Mouse (Mus musculus) left cerebral cortex, postnatal 10 days (tissue): ENCODE results near the gene Grpel1. TPM values are rescaled to one million over a fixed set of nuclear protein-coding genes. Genes with fewer than 3 reads are reported as not detected.
A peak's percentile ranks its signal among the peaks of the same experiment; 100 is the strongest.

Experiments
- DNase-seq, 2 experiments: peaks; one replicate each; pipeline ENCODE4 v3.0.0; 2021 to 2022; ENCODE audit warnings: low spot score in 2 of 2, mixed read lengths in 1 of 2; ENCODE audit errors: extremely low spot score in 1 of 2
- intact Hi-C: fragments of 180-260 bp; cut with DNase I; formaldehyde crosslinking; loops from one replicate; pipeline ENCODE4 v1.15.1; 2025
- total RNA-seq, 2 experiments: library from RNA; stranded (reverse); gene quantifications; 2 replicates each; pipeline ENCODE4 v1.2.3; 2021

The Grpel1 gene
- 10 to 100 TPM; 21.8 to 22.6 TPM for total RNA-seq

DNA sequence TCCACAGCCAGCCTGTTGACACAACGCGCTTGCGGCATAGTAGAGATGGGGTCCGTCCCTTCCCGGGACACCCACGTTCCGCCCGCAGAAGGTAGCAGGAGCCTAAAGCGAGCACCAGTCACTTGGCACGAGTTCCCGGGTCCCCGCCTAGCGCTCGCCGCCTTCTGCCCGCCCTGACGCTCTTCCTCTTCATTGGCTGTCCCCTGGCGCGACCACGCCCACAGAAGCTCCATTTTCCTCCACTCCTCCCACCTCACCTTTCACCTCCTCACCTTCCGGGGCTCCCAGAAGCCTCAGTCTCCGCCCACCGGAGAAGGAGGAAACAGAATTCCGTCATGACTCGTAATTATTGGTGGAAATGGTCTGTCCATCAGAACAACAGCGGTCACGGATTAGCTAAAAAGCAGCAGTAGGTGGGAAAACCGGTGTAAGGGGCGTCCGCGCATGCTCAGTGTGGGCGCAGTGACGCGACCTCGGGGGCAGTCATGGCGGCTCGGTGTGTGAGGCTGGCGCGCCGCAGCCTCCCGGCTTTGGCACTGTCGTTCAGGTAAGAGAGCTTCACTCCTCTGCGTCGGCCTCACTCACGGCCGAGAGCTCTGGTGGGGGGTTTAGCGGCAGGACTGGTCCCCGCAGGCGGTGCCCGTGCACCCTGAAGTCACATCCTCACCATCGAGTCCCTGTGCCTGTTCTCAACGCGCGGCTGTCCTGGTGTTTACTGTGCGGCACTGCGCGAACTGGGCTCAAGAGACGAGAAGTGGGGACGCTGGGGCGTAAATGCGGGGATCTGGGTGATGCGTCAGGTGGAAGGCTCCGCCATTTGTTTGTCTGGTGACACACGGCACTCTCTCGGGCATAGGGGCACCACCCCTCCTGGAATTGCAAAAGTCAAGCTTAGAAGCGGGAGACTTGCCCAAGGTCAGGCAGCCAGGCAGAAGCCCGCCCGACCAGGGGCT is at the start of gene Grpel1:
Gene Grpel1, plus strand, starts transcription at position 290 of the 953 bp plus-strand sequence.
- peak; percentile 99 to 100 for DNase-seq
- intact Hi-C loops: loop anchor here (2.0 kb wide), 1 partner anchor 284 kb away; the partner anchor contains the start of gene Bloc1s4

DNA sequence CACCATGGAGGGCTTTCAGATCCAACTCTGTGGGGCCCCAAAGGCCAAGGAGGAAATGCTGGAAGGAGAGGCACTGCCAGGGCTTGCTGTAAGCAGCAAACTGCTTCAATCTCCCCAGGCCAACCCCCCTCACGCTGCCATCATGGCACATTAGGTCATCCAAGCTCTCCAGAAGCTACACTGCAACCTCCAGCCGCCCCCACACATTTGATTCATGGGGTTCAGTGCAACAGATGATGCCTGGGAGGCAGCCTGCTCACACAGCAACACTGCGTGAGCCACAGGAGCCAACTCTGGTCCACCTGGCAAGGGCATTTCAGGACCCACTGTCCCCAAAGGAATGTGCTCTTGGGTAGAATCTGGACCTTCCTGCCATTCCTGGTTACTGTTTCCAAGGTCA is 44.9 kb upstream of the Grpel1 start:
- DNase-seq: no peak
- intact Hi-C loops: no loop called here

DNA sequence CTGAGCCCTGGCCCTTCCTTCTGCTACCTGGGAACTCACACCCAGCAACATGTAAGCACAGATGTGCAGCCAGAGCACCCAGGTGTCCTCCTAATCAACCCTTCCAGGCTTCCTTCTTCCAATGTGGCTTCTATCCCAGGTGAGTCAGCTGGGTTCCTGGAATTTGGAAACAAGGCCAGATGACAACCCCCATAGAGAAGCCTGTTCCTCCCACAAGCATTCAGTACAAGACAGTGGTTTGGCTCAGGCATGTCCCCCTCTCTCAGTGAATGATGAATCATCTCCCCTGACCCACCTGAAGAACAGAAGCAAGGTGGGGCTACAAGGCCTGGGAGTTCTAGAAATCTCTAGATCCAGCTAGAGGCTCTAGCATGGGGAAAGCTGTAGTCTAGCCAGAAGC is 42.1 kb upstream of the Grpel1 start:
- intact Hi-C loops: no loop called here

DNA sequence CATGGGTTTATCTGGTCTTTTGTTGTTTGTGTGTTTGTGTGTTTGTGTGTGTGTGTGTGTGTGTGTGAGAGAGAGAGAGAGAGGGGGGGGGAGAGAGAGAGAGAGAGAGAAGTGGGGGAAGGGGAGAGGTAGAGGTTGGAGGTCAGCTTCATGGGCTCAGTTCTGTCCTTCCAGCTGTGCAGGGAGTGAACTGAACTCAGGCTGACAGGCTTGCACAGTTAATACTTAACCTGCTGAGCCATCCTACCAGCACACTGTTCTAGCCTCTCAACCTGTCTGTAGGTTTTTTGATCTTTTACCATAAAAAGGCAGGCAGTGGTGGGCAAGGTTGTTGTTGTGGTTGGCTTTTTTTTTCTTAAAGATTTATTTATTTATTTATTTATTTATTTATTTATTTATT is 40.1 kb upstream of the Grpel1 start:
- DNase-seq: no peak
- intact Hi-C loops: no loop called here

More for the DNA sequence above, 42.1 kb upstream of the Grpel1 start:
- no peak for DNase-seq

DNA sequence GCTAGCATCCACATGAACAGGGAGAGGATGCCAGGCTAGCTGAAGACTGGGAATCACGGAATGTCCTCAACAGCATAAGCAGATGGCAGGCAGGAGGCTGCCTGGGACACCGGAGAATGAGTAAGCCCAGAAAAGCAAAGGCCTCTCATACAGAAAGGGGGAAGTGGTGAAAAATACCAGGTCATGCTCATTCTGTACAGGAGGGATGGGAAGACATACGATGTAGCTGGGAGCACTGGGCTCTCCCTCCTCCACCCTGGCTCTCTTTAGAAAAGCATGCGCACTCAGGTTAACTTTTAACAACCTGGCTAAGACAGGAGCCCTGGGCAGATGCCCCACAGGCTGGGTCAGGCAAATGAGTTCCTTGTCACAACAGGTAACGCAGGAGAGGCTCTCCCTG is 38.4 kb upstream of the Grpel1 start:
- intact Hi-C loops: no loop called here
- DNase-seq: peak in 1 of 2 experiments; percentile 25

DNA sequence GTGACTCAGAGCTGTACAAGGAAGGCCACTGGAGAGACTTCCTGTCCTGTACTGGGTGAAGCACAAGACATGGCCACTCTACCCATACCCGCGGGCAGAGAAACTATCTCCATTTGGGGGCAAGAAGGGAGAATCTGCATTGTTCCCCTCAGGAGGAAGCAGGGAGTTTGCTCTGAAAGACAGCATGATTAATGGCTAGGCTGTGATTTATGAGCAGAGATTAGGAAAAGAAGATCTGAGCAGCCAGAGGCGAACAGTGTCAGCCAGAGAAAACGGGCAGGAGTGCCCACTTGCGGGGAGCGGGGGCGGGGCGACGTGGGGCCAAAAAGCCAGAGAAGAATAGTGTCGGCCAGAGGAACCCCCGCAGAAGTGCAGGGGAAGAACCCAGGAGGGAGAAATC is 37.0 kb upstream of the Grpel1 start:
- DNase-seq: no peak

DNA sequence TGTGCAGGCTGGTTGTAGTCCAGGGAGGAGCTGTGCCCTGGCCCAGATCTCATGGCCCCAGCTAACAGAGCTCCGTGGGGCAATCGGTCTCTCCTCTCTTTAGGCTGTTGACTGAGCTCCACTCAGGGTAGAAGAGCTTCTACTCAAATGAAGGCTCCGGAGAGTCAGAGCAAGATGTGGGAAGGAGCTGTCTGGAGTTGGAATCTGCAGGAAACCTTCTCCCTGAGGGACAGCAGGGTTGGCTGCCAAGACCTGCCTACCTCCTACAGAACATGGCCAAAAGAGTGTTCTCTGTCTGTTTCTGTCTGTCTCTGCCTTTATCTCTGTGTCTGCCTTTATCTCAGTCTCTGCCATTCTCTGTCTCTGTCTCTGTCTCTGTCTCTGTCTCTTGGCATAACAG is 35.2 kb upstream of the Grpel1 start:
- DNase-seq: no peak

More for the DNA sequence above, 37.0 kb upstream of the Grpel1 start:
- intact Hi-C loops: no loop called here

DNA sequence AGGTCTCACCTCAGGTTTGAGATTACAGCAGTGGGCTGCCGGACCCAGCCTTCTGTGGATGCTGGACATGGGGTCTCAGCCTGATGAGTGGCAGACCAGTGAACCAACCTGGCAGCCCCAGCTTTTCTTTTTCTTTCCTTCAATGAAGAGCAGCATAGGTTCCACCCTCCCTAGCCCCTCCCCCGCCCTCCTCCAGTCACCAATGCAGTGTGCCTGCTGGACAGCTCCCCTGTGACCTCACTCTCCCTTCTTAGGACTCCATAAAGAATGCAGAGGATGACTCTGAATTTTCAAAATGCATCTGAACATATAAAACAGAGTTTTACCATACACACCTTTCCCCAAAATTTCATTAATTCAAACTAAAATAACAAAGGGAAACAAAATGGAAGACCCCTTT is 33.1 kb upstream of the Grpel1 start:
- DNase-seq: no peak
- intact Hi-C loops: no loop called here

More for the DNA sequence above, 35.2 kb upstream of the Grpel1 start:
- intact Hi-C loops: no loop called here

DNA sequence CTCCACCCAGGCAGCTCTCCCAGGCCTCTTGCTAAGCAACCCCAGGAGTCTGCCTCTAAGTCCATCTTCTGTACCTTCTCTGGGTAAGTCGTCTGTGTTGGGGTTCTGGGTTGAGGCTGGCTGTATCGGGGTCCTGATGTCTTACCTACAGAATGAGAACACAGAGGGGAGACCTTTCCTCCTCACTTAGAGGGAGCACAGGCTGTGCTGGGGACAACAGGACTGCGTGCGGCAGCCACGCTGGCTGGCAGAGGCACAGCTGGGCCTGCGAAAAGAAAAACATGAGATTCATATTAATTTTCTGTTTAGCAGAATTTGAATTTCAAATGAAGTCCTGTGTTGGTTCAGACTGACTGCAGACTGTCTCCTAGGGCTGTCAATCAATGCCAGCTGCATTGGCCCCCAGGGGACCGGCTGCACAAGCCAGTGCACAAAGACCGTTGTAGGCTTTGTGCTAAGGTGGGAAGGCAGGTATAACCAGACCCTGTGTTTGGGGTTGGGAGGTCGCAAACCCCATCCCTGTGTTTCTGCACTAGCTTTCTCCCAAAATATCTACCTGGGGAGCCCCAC is 30.3 kb upstream of the Grpel1 start:
- intact Hi-C loops: no loop called here
- DNase-seq: no peak

DNA sequence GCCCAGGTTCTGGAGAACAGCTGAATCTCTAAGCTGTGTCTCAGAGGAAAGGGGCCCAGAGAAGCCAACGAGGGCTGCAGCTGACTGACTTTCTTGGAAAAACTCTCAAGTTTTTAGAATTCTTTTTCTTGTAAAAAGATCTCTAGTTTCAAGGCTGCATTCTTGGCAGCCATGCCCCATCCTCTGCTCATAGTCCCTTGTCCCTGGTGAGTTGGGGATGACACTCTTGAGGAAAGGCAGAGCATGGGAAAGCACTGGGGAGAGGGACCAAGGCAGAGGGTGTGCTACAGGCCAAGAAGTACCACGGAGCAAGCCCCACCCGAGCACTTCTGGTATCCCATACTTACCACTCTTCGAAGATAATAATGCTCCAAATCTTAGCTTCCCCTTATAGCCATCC is 27.9 kb upstream of the Grpel1 start:
- intact Hi-C loops: no loop called here
- no peak for DNase-seq

DNA sequence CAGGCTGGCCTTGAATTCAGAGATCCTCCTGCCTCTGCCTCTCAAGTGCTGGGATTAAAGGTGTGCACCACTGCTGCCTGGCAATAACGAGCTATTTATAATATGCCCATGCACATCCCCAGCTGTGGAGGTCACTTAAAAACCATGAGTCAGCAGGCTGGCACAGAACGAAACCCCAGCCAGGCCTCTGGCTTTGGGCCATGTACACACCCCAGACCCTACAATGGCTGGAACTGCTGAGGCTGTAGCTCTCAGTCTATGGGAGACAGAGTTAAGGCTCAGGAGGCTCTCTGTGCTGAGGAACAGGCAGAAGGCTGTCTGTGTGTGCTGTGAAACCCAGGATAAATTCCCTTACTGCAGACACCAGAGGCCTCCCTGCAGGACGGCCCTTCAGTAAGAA is 24.1 kb upstream of the Grpel1 start:
- no peak for DNase-seq
- intact Hi-C loops: no loop called here

DNA sequence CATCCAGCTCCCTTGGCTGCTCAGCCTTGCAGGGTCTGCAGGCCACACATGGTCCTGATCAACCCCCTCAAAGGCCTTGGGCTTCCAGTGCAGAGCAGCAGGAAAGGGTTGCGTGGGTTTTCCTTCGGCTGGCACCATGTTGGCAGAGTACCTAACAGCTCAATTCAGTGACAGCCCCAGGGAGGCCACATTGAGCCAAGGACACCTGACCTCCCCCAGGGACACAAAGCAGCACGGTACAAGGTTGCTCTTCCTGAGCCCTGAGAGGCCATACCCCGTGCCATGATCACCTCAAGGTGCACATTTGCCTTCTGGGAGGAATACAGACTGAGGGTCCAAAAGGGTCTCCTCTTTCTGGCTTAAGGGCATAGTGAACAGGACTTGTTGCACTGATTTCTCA is 20.2 kb upstream of the Grpel1 start:
- DNase-seq: no peak
- intact Hi-C loops: no loop called here

DNA sequence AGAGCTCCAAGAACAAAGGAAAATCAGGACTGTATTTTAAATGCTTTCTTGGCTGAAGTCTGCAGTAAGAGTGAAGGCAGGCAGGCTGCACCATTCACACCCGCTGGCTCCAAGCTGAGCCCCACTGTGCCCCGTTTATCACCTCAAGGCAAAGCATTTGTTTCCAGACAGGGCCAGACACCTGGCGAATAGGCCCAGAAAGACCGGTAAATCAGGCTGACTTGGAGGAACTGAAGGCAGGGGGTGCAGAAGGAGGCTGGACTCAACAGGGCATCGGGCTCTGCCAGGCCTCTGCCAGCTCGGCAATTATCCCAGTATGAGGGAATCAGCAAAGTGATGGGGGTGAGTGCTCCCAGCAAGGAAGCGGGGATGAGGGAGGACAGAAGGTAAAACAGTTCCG is 19.8 kb upstream of the Grpel1 start:
- no peak for DNase-seq
- intact Hi-C loops: no loop called here

DNA sequence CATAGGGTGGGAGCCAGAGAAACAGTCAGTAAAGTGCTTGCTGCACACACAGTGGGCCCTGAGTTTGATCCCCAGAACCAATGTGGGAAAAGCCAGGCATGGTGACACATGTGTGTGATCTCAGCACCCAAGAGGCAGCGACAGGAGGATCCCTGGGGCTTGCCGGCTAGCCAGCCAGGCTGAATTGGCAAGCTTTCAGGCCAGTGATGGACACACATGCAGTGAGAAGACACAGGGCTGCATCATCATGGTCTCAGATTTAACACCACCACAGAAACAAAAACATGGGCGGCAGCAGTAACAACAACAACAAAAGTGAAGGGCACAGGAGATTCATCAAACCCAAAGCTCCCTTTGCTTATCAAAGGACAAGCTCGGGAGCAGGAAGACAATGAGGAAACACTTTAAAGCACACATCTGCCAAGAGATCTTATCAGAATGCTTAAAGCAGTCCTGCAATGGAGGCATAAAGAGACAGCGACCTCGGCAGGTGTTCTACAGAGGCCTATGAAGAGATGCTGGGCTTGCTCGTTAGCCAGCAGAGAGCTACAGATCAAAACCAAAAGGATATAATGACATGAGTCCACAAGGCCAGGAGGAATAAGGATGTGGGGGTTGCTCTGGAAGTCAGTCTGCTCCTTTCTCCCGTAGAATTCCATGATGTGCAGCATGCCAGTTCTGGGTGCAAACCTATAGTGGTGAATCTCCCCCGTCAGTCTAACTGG is 18.5 kb upstream of the Grpel1 start:
- no peak for DNase-seq
- intact Hi-C loops: no loop called here

DNA sequence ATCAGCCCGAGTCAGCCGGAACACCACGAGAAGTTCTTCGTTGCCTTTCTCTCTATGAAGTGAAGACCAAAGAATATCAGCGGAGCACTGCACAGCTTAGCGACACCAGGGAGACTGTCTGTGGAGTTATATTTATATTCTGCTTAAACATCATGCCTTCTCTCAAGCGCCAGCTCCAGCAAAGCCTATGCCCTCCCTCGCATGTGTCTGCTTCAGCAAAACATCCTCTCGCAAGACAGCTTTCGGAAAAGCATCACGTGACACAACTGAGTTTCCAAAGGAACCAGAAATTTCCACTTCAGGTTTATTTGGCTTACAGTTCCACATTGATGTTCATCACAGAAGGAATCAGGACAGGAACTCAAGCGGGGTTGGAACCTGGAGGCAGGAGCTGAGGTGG is 16.9 kb upstream of the Grpel1 start:
- intact Hi-C loops: no loop called here
- no peak for DNase-seq

DNA sequence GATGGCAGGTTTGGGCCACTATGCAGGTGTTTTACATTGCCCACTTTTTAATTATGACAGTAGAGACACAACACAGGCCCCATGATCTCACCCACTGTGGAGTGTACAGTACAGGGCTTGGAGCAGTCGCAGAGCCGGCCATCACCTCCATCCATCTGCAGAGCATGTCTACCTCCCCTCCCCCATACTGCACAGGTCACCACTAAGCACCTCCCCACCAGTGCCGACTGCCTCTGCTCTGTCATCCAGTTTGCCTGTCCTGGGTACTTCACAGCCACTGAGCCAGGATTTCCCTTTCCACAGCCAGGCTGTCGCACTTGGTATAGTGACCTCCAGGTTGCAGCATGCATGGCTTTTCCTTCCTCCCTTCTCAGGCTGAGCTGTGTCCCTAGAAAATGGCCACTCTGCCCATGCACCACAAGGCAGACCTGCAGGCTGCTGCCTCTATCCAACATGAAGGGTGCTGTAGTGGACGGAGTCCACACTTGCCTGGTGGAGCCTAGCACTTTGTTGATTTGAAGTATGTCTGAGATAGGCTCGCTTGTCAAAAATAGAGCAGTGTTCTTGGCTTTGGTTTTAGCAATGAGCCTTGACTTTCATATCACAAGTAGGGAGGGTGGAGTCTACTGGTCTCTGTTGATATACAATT is 15.0 kb upstream of the Grpel1 start:
- no peak for DNase-seq
- intact Hi-C loops: no loop called here

DNA sequence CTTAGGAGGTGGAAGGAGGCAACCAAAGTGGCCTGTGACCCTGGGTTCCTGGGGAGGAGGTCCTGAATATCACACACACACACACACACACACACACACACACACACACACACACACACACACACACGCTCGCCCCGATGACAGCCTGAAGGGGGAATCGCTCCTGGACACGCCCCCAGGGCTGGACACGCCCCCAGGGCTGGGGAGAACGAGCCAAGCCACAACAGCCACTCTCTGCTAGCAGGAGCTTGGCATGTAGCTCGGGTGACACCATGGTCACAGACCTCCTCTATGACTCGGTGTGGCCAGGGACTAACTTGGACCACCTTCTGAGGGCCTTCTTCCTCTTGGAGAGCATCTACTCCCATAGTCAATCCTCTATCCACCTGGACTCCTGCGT is 13.7 kb upstream of the Grpel1 start:
- intact Hi-C loops: no loop called here
- no peak for DNase-seq

DNA sequence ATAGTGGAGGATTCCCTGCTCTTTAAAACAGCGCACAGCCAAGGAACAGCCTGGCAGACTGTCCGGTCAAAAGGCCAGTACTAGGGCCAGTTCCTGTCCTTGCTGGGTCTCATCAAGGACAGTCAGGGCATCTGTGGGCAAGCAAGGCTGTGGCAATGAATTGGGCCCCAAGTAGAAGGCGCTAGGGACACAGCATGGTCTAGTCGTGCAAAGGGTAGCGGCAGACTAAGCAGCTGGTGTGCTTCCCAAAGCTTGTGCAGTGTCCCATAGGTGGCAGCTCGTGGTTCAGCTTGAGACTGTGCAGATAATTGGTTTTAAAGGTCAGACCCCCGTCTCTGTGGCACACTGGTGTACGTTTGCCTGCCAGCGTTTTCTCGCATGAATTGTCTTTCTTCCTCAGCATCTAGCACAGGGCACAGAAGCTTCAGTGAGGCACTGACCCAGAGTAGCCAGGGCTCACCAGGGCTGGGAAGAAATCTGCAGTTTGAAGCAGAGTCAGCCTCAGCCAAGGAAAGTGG is 12.9 kb upstream of the Grpel1 start:
- intact Hi-C loops: no loop called here
- no peak for DNase-seq

DNA sequence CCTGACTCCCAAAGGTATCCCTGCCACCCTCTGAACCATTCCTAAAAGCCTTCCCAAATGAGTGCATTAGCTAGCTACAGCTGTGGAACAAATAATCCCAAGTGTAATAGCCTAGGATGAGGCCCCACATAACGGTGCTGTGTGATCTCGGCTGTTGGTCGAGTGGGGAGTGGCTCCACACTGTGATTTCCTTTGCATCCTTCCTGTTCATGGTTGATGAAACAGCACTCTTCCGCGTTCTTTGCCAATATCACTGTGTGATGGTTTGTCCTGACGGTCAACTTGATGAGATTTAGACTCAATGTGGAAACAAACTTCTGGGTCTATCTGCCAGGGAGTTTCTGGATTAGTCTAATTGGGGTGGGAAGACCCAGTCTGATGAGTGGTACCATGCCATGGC is 12.0 kb upstream of the Grpel1 start:
- no peak for DNase-seq
- intact Hi-C loops: no loop called here
